Mouse (Mus musculus): Measurements from ENCODE around the gene Tcirg1.

- TF ChIP-seq CTCF (IDR thresholded peaks at IDR 0.05; ENCODE audit: borderline replicate concordance, extremely low read depth, insufficient read depth, insufficient read length) (no peak), POLR2A (IDR thresholded peaks at IDR 0.05; ENCODE audit: borderline replicate concordance, extremely low read depth, insufficient read depth, insufficient read length, poor library complexity, severe bottlenecking) (peak; percentile 30; the same call in 1 of the 2 replicates)
Measured at GRCm38 (mm10) chr19:3912337-3913204, 5.6 kb upstream of the Tcirg1 start, which contains the start of gene Ndufs8.
